Mouse (Mus musculus) small intestine, adult 2 months (tissue): Measurements from ENCODE around the gene Nfya.

Experiments used
- CTCF ChIP-seq: fragments of 200-500 bp; IDR thresholded peaks from 2 replicates; pipeline ENCODE4 v1.5.1; 2012; ENCODE audit warnings: low read depth, mild to moderate bottlenecking, control low read depth, inconsistent platforms, low read length, moderate library complexity, mixed read lengths; ENCODE audit not compliant: insufficient replicate concordance, insufficient read length; ENCODE audit errors: extremely low read depth
- POLR2A ChIP-seq: fragments of 200-500 bp; IDR thresholded peaks from 2 replicates; pipeline ENCODE4 v1.6.1; 2012; ENCODE audit warnings: low read depth, mild to moderate bottlenecking, control low read depth, inconsistent platforms, low read length, moderate library complexity

- no peak for TF ChIP-seq CTCF
- TF ChIP-seq POLR2A: no peak
Measured at GRCm38 (mm10) chr17:48371621-48372020, 38.1 kb downstream of the Nfya start.
